Mouse (Mus musculus) T-helper 17 cell (primary cell): Measurements from ENCODE around the gene Actg1.
"Not testable (repeated sequence)": the region's sequence is repeated elsewhere in the genome, so short reads cannot be mapped to it uniquely, and the experiment has no call there.

Experiments
- in situ Hi-C, 2 experiments: fragments of 300-600 bp; cut with MboI, MseI; formaldehyde crosslinking; loops; 1 replicate in 1 of 2; 2 replicates in 1 of 2; pipeline ENCODE4 v1.15.1; 2025; ENCODE audit warnings: high pct_unique_total_duplicates in 2 of 2

The Actg1 gene

GRCm38 (mm10) chr11:120347301-120347700 lies 1.0 kb downstream of the Actg1 start:
- in situ Hi-C loops: no loop called here

DNA sequence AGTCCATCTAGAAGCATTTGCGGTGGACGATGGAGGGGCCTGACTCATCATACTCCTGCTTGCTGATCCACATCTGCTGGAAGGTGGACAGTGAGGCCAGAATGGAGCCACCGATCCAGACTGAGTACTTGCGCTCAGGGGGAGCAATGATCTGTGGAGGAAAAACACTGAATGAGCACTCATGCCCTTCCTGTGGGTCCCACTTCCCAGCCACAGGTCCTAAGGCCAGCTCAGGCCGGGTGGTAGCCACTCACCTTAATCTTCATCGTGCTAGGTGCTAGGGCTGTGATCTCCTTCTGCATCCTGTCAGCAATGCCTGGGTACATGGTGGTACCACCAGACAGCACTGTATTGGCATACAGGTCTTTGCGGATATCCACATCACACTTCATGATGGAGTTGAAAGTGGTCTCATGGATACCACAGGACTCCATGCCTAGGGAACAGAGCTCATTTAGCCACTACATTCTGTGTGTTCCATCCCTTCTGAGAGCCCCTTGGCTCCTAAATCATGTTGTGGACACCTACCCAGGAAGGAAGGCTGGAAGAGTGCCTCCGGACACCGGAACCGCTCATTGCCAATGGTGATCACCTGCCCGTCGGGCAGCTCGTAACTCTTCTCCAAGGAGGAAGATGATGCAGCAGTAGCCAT lies 1.8 kb downstream of the Actg1 start:
- in situ Hi-C loops: not testable (repeated sequence)

- in situ Hi-C loops: no loop called here
Observed at GRCm38 (mm10) chr11:120345067-120345681, 3.2 kb downstream of the Actg1 start.

DNA sequence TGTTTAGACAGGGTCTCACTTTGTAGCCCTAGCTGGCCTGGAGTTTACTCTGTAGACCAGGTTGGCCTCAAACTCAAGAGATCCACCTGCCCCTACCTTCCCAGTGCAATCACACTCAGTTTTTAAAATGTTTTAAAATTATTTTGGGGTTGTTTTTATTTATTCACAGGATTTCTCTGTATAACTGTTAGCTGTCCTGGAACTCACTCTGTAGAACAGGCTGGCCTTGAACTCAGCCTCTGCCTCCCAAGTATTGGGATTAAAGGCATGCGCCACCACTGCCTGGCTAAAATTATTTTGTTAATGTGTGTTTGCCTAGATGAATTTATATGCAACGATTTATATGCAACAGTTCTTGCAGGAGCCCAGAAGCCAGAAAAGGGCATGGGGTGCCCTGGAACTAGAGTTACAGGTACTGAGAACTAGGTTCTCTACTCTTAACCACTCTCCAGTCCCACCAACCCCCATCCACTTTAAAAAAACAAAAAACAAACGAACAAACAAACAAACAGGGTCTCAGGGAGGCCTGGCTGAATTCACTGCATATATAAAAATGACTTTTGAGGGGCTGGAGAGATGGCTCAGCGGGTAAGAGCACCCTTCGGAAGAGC lies 3.9 kb downstream of the Actg1 start:
- in situ Hi-C loops: no loop called here

- in situ Hi-C loops: no loop called here
Observed at GRCm38 (mm10) chr11:120343519-120344309, 4.6 kb downstream of the Actg1 start.

GRCm38 (mm10) chr11:120342656-120343160 lies 5.6 kb downstream of the Actg1 start:
- in situ Hi-C loops: no loop called here

DNA sequence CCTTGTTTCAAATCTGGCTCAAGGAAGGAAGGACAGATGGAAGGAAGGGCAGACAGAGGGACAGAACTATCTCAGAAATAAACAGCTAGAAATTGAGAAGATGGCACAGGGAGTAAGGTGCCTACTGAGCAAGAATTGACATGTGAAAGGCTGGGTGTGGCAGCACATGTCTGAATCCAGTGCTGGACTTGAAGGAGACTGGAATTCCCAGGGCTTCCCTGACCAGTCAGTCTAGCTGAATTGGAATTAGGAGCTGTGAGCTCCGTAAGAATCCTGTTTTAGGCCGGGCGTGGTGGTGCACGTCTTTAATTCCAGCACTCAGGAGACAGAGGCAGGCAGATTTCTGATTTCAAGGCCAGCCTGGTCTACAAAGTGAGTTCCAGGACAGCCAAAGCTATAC lies 6.7 kb downstream of the Actg1 start:
- in situ Hi-C loops: no loop called here

DNA sequence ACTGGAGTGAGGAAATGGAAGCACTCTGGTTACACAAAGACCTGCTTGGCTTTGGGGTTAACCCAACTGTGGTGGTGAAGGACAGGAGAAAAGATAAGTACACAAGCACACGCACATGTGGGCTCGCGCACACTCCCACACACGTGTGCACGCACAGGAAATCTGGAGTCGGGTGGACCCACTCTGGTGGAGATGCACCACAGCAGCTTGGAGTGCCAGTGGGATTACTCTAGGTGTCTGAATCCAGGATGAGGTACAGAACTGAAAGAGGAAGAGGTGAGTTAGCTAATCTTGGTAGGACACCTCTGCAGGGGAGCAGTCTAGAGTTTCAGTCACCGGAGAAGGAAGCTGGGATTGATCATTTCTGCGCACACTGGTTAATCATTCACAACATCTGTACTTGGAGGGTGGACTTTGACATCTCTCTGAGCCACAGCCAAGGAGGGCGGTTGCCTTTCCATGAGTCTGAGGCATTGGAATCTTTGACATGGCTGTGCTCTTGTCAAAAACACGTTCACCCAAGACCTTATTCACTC lies 8.3 kb downstream of the Actg1 start:
- in situ Hi-C loops: no loop called here

GRCm38 (mm10) chr11:120338786-120339185 lies 9.6 kb downstream of the Actg1 start:
- in situ Hi-C loops: no loop called here

GRCm38 (mm10) chr11:120337447-120337846 lies 10.9 kb downstream of the Actg1 start:
- in situ Hi-C loops: no loop called here

- in situ Hi-C loops: no loop called here
Observed at GRCm38 (mm10) chr11:120335431-120336021, 12.8 kb downstream of the Actg1 start.

GRCm38 (mm10) chr11:120320156-120320555 lies 28.2 kb downstream of the Actg1 start:
- in situ Hi-C loops: no loop called here

DNA sequence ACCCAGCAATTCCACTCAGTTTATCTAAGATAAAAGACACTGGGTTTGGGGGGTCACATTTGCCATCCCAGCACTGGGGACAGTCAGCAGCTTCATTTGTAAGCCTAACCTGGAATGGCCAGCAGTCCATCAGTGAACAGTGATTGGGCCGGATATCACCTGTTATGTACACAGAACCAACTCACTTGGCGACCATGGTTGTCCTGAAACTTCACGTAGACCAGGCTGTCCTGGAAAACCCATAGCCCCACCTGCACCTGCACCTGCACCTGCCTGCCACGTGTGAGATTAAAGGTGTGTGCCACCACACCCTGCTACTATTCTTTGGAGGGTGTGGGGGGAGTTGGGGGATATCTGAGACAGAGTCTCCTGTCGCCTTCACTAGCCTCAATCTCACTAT lies 29.0 kb downstream of the Actg1 start:
- in situ Hi-C loops: no loop called here

- in situ Hi-C loops: no loop called here
Observed at GRCm38 (mm10) chr11:120317456-120317855, 30.9 kb downstream of the Actg1 start.

DNA sequence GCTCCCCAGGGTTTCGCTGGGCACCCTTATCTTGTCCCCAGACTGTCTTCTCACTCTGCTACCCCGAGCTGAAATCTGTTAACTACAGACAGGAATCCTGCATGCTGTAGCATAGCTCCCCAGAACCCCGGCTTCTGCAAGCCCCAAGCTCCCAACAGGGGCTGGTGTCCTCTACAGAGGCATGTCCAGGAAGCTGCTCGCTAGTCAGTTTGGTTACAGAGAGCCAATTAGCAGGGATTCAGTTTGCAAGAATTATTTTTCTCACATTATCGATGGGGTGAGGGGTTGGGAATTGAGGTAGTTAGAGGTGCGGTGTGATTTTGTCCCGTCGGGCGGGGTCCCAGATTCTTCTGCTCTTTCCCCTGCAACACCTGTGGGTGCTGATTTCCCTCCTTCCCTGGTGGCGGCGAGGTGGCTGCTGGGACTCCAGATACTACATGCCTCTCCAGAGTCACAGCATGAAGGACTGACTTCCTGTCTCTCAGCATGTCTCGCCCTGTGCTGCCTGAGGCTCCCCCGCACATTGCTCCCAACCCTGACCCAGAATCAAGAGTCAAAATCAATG lies 31.6 kb downstream of the Actg1 start:
- in situ Hi-C loops: no loop called here

GRCm38 (mm10) chr11:120315832-120316689 lies 32.3 kb downstream of the Actg1 start:
- in situ Hi-C loops: no loop called here

- in situ Hi-C loops: no loop called here
Observed at GRCm38 (mm10) chr11:120315416-120315761, 33.0 kb downstream of the Actg1 start.

- in situ Hi-C loops: no loop called here
Observed at GRCm38 (mm10) chr11:120314721-120315415, 33.5 kb downstream of the Actg1 start.

DNA sequence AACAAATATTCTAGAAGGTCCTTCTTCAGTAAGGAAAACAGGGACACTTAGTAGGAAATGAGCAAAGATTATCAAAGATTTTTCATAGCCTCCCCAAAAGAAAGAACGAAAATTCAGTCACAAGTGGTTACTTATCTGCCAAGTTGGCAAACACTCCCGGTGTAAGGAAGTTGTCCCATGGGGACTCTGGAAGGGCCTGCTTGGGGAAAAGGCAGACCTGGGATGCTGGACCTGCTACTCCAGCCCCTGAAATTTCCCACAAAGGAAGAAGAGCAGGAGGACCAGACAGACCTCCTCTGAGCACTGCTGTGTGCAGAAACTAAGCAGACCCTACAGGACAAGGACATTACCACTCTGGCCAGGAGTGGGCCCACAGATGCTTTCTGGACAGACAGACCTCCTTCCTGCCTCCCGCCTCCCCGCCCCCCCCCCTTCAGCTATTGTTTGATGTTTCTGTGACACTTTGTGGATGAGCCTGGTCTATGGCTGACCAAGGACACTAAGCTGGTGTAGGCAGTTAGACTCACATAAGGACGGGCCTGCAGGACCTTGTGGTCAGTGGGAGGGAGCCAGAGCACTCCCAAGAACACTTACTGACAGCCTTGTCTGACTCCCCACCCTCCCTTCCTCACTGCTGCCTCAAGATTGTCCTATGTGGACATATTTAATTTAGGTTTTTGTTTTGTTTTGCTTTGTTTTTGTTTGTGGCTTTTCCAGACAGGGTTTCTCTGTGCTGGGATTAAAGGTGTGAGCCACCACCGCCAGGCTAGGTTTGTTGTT lies 34.2 kb downstream of the Actg1 start:
- in situ Hi-C loops: no loop called here
